Mouse (Mus musculus) erythroid progenitor cell, adult 5-6 weeks (primary cell): Measurements from ENCODE around the gene Rab5b. TPM values are rescaled to one million over a fixed set of nuclear protein-coding genes. Genes with fewer than 3 reads are reported as not detected.
"Not testable (repeated sequence)": the region's sequence is repeated elsewhere in the genome, so short reads cannot be mapped to it uniquely, and the experiment has no call there.

ENCODE experiments used
- ATAC-seq: replicated peaks from 2 replicates; pipeline ENCODE4 v1.8.0; 2016; ENCODE audit warnings: moderate number of reproducible peaks, mild to moderate bottlenecking, moderate TSS enrichment, inconsistent platforms; ENCODE audit not compliant: poor library complexity, low FRiP score, severe bottlenecking
- total RNA-seq, 2 experiments: library from RNA; stranded (forward) in 1 of 2; stranded (reverse) in 1 of 2; fragments of 150-400 nt in 1 of 2; fragments of 186-747, 209-891 nt in 1 of 2; gene quantifications; 2 replicates each; pipeline versions ENCODE4 v1.2.3 to v1.2.4; 2015 to 2017; ENCODE audit warnings: low replicate concordance in 2 of 2

Gene Rab5b
- total RNA-seq, 2 experiments from 2014 or later: 30.6 to 46.8 TPM

DNA sequence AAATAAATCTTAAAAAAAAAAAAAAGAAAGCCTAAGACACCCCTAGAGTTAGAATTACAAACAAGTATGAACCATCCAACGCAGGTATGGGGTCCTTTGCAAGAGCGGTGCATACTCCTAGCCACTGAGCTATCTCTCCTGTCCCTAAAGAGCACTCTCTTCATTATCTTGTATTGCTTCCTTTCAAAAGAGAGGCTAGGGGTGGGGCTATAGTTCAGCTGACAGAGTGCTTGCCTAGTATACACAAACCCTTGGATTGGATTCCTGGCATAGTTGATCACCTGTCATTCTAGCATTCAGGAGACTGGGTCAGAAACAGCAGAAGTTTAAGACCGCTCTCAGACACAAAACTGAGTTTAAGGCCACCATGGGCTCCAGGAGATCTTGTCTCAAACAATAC, 40.8 kb downstream of the Rab5b start:
- ATAC-seq: peak; percentile 86

DNA sequence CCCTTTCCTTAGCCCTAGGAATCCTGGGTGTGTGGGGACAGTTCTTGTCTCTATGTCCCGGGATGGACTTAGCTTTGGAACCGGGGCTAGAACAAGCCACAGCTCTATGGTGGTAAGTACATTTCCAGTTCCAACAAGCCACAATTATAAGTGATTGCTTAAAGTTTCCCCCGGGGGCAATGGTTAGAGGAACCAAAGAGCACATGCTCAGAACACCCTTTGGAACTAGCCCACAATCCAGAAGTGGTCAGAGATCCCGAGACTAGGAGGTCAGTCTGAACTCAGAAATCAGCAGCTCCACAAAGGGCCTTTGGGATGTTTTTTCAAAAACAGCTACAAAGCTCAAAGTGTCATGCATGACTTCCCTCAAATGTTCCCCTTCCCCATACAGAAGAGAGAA, 42.2 kb downstream of the Rab5b start:
- ATAC-seq: no peak

DNA sequence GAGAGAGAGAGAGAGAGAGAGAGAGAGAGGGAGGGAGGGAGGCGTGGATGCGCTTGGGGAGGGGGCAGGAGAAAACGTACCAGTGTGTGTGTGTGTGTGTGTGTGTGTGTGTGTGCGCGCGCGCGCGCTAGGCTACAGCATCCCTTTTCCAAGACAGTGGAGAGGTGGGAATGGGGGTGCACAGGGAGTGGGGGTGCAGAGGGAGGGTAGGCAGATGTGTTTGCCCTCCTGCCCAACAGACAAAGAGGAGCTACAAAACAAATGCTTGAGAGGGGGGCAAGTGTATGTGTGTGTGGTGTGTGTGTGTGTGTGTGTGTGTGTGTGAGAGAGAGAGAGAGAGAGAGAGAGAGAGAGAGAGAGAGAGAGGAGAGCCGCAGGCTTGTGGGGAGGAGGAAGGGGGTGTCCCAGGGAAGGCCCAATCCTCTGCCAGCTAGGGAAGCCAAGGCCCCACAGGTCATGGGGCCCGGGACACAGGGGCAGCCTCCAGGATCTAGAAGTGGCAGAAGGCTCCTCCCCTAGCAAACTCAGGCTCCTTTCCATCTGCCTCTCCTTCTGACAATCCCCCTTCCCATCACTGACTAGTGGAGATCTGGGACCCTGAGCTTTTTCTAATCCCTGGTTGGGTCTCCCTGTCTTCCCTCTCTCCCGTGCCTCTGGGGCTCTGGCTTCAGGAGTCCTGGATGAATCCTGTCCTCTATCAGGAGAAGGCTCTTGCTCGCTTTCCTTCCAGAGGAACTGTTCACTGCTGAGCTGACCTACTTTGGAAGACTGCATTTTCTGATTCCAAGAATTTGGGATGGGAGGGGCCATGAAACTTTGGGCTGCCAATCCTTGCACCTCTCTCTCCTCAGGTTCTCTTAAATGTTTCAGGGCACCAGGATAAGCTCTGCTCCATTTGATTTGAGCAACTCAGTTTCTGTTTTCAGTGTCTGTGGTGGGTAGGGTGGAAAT, 49.6 kb downstream of the Rab5b start:
- ATAC-seq: no peak

DNA sequence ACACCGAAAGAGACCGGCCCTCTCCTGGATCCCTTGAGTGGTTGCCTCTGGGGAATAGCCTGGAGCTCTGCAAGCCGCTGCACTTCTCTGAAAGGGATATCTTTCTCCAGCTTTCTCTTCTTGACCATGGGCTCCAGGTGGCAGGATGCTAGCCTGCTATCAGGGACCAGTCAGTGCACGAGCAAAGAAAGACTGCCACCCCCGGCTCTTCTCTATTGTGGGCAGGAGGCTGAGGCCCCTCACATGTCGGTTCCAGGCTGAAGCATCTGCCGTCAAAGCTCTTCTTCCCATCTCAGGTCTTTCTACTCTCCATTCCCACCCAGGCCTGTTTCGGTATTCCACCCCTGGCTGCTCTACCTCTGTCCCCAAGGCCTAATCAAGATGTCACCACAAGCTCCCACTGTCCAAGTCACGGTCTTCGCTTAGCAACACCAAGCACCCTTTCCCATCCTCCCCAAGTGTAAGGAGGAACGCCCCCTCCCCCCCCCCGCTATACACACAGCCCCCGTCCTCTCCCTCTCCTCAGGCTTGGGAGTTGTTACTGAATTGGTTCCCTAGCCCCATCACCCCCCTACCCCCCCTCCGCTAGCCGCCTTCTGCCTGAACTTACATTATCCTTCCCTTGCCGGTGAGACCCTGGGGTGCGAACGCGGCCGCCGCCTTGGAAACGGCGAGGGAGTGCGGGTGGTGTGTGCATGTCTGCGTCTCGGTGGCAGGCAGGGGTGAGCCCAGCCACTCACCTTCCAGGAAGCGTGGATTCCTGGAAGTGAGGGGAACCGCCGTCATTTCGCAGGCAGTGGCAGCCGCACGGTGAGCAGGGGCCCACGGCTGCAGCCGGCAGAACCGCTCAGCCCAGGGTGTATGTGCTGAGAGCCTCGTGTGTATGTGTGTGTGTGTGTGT, 50.7 kb downstream of the Rab5b start, which contains the start of gene Ikzf4:
Gene Ikzf4 (minus strand): TSS at position 881 of the 901 bp plus-strand sequence.
- no peak for ATAC-seq

DNA sequence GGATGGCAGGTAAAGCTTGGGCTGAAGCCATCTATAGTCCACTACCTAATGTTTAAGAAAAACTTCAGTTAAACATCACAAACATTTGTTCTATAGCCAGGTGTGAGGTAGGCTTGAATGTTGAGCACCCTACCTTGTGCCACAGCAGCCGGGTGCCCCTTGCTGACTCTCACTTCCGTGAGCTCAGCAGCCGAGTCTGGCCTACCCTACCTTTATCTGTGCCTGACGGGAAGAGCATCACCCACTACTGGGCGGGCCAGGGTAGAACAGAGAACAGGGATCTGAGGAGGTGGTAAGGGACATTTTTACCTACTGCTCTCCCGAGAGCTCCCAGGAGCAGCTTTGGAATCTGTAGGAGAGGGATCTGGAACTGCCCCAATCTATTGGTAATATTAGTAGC, 53.3 kb downstream of the Rab5b start:
- ATAC-seq: no peak

DNA sequence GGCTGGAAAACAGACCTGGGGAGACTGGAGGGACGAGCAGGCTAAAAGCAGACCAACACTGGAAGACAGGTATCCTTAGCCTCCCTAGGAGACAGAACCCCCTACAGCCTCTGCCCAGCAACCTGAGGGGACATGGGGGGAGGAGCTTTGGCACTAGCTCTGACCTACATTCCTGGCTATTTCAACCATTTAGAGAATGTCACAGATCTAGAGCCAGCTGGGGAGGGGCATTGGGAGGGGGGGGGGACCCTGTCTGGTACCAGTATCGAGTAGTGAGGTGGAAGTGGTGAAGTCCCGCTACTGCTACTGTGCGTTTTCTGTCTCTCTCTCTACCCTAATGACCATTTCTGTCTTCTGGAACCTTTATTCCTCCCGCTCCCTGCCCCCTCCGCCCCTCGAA, 54.2 kb downstream of the Rab5b start:
- ATAC-seq: no peak

DNA sequence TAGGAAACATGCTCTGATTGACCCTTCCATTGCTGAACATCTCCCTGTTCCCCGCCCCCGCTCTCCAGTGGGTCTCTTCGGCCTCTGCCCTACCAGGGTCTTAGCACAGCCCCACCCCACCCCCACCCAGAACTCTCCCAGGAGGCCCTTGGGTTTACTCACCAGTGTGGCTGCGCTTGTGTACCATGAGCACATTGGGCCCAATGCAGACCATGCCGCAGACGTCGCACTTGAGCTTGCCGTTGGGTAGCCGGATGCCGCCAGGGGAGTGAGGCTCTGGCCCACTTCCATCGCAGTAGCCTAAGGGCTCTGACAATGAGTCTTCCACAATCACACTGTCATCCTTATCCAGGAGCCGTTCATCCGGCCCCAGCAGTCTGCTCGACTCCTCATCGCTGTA, 55.2 kb downstream of the Rab5b start:
- ATAC-seq: no peak

DNA sequence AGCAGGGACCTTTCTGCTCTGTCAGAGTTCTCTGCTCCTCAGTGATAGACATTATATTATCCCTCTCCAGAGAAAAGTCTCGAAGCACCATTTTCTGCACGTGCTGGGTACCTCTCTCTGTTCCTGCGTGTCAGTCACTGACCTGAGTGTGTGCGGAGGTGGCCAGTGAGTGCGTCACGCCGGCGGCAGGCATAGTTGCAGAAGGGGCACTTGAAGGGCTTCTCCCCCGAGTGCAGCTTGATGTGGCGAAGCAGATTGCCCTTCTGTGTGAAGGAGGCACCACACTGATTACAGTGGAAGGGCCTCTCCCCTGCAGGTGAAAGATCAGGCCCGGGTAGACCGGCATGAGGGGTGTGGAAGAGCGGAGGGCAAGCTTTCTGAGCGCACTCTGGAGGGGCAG, 56.1 kb downstream of the Rab5b start:
- no peak for ATAC-seq

DNA sequence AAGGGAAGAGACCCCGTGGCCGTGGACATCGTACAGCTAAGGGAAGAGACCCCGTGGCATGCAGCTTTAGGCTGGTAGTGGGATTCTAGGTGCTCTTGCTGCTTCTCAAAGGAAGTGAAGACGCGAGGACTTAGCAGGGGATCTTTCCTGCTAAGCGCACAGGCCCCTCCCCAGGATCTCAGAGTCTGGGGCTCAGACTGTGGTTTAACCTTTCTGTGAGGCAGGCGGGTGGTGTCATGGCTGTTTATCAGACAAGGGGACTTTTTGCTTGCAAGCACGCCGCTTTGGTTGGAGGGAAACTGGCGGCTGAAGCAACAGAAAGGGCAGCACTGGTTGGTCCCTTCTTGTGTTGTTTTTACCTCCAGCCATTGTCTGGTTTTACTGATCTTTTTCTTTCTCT, 59.1 kb downstream of the Rab5b start:
- ATAC-seq: 0 out of 2 replicates have a peak, but pooled peaks have one; percentile 41

DNA sequence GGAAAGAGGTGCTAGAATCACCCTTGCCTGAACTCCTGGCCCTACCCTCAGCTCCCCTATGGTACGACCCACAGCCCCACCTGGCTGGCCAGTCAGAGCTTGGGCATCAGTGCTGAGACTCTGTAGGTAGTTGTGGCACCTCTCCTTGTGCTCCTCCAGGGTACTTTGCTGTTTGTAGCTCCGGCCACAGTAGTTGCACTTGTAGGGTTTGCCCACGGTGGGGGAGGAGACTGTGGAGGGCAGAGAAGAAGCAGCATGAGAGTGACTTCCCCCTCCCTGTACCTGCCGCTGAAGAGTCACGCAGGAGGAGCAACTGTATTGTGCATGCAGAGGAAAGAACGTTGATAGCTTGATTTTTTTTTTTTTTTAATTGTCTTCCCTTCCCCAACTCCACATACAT, 59.5 kb downstream of the Rab5b start:
- no peak for ATAC-seq

DNA sequence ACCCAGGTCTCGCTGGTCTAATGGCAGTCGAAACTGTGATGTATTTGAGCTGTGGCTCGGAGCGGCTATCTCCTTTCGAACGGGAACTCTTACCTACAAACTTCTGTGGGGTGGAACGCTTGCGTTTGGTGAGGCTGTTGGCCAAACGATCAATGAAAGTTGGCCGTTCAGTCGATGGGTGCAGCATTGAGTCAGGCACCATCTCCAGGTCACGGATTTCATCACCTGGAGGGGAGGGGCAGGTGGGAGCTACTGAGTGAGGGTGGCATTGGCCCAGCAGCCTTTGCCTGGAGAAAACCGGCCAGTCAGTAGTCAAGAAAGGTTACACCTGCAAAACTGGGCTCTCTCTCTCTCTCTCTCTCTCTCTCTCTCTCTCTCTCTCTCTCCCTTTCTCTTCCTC, 60.4 kb downstream of the Rab5b start:
- no peak for ATAC-seq

DNA sequence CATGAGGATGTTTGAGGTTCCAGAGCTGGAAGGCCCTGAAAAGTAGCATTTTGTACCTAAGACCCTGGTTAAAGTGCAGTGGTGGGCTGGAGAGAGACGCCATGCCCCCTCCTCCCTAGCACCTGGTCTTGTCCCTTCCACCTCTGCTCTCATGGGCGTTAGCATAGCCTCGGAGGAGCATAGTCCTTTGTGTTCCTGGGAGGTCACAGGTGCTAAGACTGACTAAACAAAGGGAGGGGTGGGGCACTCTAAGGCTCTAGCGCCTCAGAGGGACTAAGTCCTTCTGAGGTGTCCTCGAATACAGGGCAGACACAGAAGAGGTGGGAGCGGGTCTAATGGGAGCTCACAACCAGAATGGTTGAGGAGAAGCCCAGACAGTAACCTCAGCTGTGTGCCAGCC, 64.5 kb downstream of the Rab5b start:
- ATAC-seq: no peak

DNA sequence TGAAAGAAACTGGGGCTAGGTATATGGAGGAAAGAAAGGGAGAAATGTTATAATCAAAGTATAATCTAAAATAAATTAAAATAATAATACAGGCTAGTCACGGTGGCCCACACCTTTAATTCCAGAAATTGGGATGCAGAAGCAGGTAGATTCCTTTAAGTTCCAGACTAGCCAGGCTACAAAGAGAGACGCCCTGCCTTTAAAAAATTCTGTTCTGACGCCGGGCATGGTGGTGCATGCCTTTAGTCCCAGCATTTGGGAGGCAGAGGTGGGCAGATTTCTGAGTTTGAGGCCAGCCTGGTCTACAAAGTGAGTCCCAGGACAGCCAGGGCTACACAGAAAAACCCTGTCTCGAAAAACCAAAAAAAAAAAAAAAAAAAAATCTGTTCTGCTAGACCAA, 65.8 kb downstream of the Rab5b start:
- ATAC-seq: not testable (repeated sequence)

DNA sequence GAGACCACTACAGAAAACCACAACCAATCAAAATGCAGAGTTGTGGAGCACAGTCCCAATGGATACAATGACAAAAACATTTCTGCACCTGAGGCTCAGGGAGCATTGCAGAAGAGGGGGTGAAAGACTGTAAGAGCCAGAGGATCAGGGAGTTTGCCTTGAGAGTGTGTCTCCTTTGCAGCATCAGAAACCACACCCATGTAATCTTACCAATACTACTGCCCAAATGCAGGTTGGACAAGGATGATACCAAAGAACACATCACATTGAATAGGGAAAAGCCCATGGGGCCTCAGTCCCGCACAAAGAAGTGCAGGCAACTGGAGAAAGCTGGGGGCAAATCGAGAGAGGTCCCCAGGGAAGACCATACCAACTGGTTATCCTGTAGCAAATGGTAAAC, 66.3 kb downstream of the Rab5b start:
- ATAC-seq: peak; percentile 71

DNA sequence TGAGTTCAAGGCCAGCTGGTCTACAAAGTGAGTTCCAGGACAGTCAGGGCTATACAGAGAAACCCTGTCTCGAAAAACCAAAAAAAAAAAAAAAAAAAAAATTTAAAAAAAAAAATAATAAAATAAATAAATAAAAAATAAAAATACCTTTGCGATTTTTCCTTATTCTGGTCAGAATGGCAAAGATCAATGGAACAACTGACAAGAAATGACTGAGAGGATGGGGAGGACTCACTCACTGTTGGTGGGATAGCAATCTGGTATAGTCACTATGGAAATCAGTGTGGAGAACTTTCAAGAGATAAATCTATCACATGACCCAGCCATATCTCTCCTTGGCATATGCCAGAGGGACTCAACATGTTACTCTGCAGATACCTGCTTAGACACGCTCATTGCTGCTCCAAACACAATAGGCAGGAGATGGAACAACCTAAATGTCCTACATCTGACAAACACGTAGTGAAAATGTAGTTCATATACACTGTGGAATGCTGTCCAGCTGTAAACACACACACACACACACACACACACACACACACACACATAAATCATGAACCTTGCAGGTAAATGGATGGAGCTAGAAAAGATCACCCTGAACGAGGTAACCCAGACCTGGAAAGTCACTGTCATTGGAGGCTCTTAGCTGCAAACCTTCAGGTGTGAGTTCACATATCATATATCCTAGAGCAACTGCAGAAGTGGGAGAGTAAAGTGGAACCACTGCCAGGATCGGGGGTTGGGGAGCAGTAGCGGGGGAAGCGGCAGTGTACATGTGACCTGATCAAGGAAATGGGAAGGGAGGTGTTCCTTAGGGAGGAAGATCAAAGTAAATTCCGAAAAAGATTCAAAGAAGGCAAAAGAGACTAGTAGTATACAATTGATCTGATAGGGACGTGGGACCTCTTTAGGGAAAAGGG, 68.4 kb downstream of the Rab5b start:
- ATAC-seq: 0 out of 2 replicates have a peak, but pooled peaks have one; percentile 16

Other genes starting within 250 kb of the Rab5b start
- 70.4 and 112 TPM in 2 replicates for gene Smarcc2, start 237.0 kb downstream of the Rab5b start, total RNA-seq (2015; ENCODE audit: low replicate concordance)
- 101 and 117 TPM in 2 replicates for gene Smarcc2, start 237.0 kb downstream of the Rab5b start, total RNA-seq (2017; ENCODE audit: low replicate concordance)
- 353 and 444 TPM in 2 replicates for gene Myl6, start 202.1 kb downstream of the Rab5b start, total RNA-seq (2015; ENCODE audit: low replicate concordance)
- gene Myl6, start 202.1 kb downstream of the Rab5b start, total RNA-seq (2017; ENCODE audit: low replicate concordance): 506 and 519 TPM in 2 replicates
- gene Myl6b, start 197.6 kb downstream of the Rab5b start, total RNA-seq (2015; ENCODE audit: low replicate concordance): 4.0 TPM in 1 of 2 replicates, not detected in the other
- gene Myl6b, start 197.6 kb downstream of the Rab5b start, total RNA-seq (2017; ENCODE audit: low replicate concordance): 0.51 TPM in 1 of 2 replicates, not detected in the other
- 23.4 and 27.2 TPM in 2 replicates for gene Esyt1, start 170.4 kb downstream of the Rab5b start, total RNA-seq (2015; ENCODE audit: low replicate concordance)
- gene Esyt1, start 170.4 kb downstream of the Rab5b start, total RNA-seq (2017; ENCODE audit: low replicate concordance): 29.7 and 30.8 TPM in 2 replicates
- 0.72 and 2.9 TPM in 2 replicates for gene Zc3h10, start 148.5 kb downstream of the Rab5b start, total RNA-seq (2015; ENCODE audit: low replicate concordance)
- gene Zc3h10, start 148.5 kb downstream of the Rab5b start, total RNA-seq (2017; ENCODE audit: low replicate concordance): 5.9 and 6.4 TPM in 2 replicates
- gene Rpl41, start 147.0 kb downstream of the Rab5b start, total RNA-seq (2015; ENCODE audit: low replicate concordance): 1,611 and 1,688 TPM in 2 replicates
- gene Rpl41, start 147.0 kb downstream of the Rab5b start, total RNA-seq (2017; ENCODE audit: low replicate concordance): 704 and 1,169 TPM in 2 replicates
- gene Pa2g4, start 130.3 kb downstream of the Rab5b start, total RNA-seq (2015; ENCODE audit: low replicate concordance): 122 and 141 TPM in 2 replicates
- 87.7 and 97.9 TPM in 2 replicates for gene Pa2g4, start 130.3 kb downstream of the Rab5b start, total RNA-seq (2017; ENCODE audit: low replicate concordance)
- gene Erbb3, start 106.6 kb downstream of the Rab5b start, total RNA-seq (2015; ENCODE audit: low replicate concordance): 0.84 and 1.1 TPM in 2 replicates
- gene Erbb3, start 106.6 kb downstream of the Rab5b start, total RNA-seq (2017; ENCODE audit: low replicate concordance): 0.39 and 0.53 TPM in 2 replicates
- 581 and 593 TPM in 2 replicates for gene Rps26, start 69.5 kb downstream of the Rab5b start, total RNA-seq (2015; ENCODE audit: low replicate concordance)
- gene Rps26, start 69.5 kb downstream of the Rab5b start, total RNA-seq (2017; ENCODE audit: low replicate concordance): 151 and 338 TPM in 2 replicates
- gene Ikzf4, start 50.3 kb downstream of the Rab5b start, total RNA-seq (2015; ENCODE audit: low replicate concordance): not detected in 2 replicates
- gene Ikzf4, start 50.3 kb downstream of the Rab5b start, total RNA-seq (2017; ENCODE audit: low replicate concordance): not detected in 2 replicates
- 21.4 and 35.7 TPM in 2 replicates for gene Suox, start 22.2 kb downstream of the Rab5b start, total RNA-seq (2015; ENCODE audit: low replicate concordance)
- 27.7 and 43.4 TPM in 2 replicates for gene Suox, start 22.2 kb downstream of the Rab5b start, total RNA-seq (2017; ENCODE audit: low replicate concordance)
- not detected in 2 replicates for gene Pmel, start 7.9 kb upstream of the Rab5b start, total RNA-seq (2015; ENCODE audit: low replicate concordance)
- 0.39 TPM in 1 of 2 replicates, not detected in the other for gene Pmel, start 7.9 kb upstream of the Rab5b start, total RNA-seq (2017; ENCODE audit: low replicate concordance)
- 111 and 124 TPM in 2 replicates for gene Cdk2, start 8.8 kb upstream of the Rab5b start, total RNA-seq (2015; ENCODE audit: low replicate concordance)
- 62.0 and 73.5 TPM in 2 replicates for gene Cdk2, start 8.8 kb upstream of the Rab5b start, total RNA-seq (2017; ENCODE audit: low replicate concordance)
- 9.6 and 16.2 TPM in 2 replicates for gene Dgka, start 48.6 kb upstream of the Rab5b start, total RNA-seq (2015; ENCODE audit: low replicate concordance)
- gene Dgka, start 48.6 kb upstream of the Rab5b start, total RNA-seq (2017; ENCODE audit: low replicate concordance): 2.5 and 9.6 TPM in 2 replicates
- gene Pym1, start 51.6 kb upstream of the Rab5b start, total RNA-seq (2015; ENCODE audit: low replicate concordance): 13.8 and 19.5 TPM in 2 replicates
- 15.5 and 19.7 TPM in 2 replicates for gene Pym1, start 51.6 kb upstream of the Rab5b start, total RNA-seq (2017; ENCODE audit: low replicate concordance)
- 1.3 and 1.4 TPM in 2 replicates for gene Mmp19, start 94.6 kb upstream of the Rab5b start, total RNA-seq (2015; ENCODE audit: low replicate concordance)
- 0.90 and 1.9 TPM in 2 replicates for gene Mmp19, start 94.6 kb upstream of the Rab5b start, total RNA-seq (2017; ENCODE audit: low replicate concordance)
- gene Dnajc14, start 107.8 kb upstream of the Rab5b start, total RNA-seq (2015; ENCODE audit: low replicate concordance): 15.1 and 15.5 TPM in 2 replicates
- 23.5 and 24.6 TPM in 2 replicates for gene Dnajc14, start 107.8 kb upstream of the Rab5b start, total RNA-seq (2017; ENCODE audit: low replicate concordance)
- gene Tmem198b, start 108.1 kb upstream of the Rab5b start, total RNA-seq (2015; ENCODE audit: low replicate concordance): 6.5 TPM in 1 of 2 replicates, not detected in the other
- gene Tmem198b, start 108.1 kb upstream of the Rab5b start, total RNA-seq (2017; ENCODE audit: low replicate concordance): 0.26 and 2.0 TPM in 2 replicates
- 151 and 206 TPM in 2 replicates for gene Sarnp, start 121.1 kb upstream of the Rab5b start, total RNA-seq (2015; ENCODE audit: low replicate concordance)
- gene Sarnp, start 121.1 kb upstream of the Rab5b start, total RNA-seq (2017; ENCODE audit: low replicate concordance): 162 and 172 TPM in 2 replicates
- gene Ormdl2, start 125.4 kb upstream of the Rab5b start, total RNA-seq (2015; ENCODE audit: low replicate concordance): 32.7 and 45.4 TPM in 2 replicates
- gene Ormdl2, start 125.4 kb upstream of the Rab5b start, total RNA-seq (2017; ENCODE audit: low replicate concordance): 23.9 and 91.4 TPM in 2 replicates
- gene Gdf11, start 195.5 kb upstream of the Rab5b start, total RNA-seq (2015; ENCODE audit: low replicate concordance): 0.36 TPM in 1 of 2 replicates, not detected in the other
- not detected in 2 replicates for gene Gdf11, start 195.5 kb upstream of the Rab5b start, total RNA-seq (2017; ENCODE audit: low replicate concordance)
- 57.4 and 85.1 TPM in 2 replicates for gene Cd63, start 204.7 kb upstream of the Rab5b start, total RNA-seq (2015; ENCODE audit: low replicate concordance)
- 17.7 and 28.4 TPM in 2 replicates for gene Cd63, start 204.7 kb upstream of the Rab5b start, total RNA-seq (2017; ENCODE audit: low replicate concordance)
- 11.7 TPM in 1 of 2 replicates, not detected in the other for gene Rdh5, start 226.6 kb upstream of the Rab5b start, total RNA-seq (2015; ENCODE audit: low replicate concordance)
- 20.1 TPM in 1 of 2 replicates, not detected in the other for gene Rdh5, start 226.6 kb upstream of the Rab5b start, total RNA-seq (2017; ENCODE audit: low replicate concordance)
- 49.0 and 51.2 TPM in 2 replicates for gene Bloc1s1, start 227.8 kb upstream of the Rab5b start, total RNA-seq (2015; ENCODE audit: low replicate concordance)
- gene Bloc1s1, start 227.8 kb upstream of the Rab5b start, total RNA-seq (2017; ENCODE audit: low replicate concordance): 15.5 and 37.2 TPM in 2 replicates
- gene Itga7, start 237.6 kb upstream of the Rab5b start, total RNA-seq (2015; ENCODE audit: low replicate concordance): not detected in 2 replicates
- gene Itga7, start 237.6 kb upstream of the Rab5b start, total RNA-seq (2017; ENCODE audit: low replicate concordance): not detected in 2 replicates